Mouse (Mus musculus) lung, postnatal 0 days (tissue): Measurements from ENCODE around the gene Phf12.

Source experiments
- CTCF ChIP-seq: IDR thresholded peaks from 2 replicates; pipeline ENCODE4 v1.5.1; 2016; ENCODE audit warnings: antibody characterized with exemption, mild to moderate bottlenecking
- EP300 ChIP-seq: IDR thresholded peaks from 2 replicates; pipeline ENCODE4 v1.6.1; 2016; ENCODE audit warnings: antibody characterized with exemption, mild to moderate bottlenecking, control low read depth

DNA sequence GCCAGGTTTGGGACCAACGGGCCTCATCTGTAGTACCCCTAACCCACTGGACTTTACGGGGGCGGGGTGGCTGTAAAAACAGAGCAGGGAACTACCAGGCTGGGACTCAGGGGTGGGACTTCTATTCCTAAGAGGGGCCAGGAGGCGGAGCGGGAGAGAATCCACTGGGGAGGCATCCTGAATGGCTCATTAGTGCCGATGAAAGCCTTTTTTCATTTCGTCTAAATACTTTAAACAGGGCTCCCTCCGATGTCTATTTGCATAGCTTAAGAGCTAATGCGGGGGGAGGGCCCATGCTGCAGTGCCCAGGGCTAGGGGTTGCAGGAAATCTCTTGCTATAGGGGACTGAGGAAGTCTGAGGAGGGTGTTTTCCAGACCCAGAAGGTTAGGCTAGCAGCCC, 34.7 kb upstream of the Phf12 start:
- TF ChIP-seq CTCF (no peak), EP300 (no peak)
